In the genomic region with DNA sequence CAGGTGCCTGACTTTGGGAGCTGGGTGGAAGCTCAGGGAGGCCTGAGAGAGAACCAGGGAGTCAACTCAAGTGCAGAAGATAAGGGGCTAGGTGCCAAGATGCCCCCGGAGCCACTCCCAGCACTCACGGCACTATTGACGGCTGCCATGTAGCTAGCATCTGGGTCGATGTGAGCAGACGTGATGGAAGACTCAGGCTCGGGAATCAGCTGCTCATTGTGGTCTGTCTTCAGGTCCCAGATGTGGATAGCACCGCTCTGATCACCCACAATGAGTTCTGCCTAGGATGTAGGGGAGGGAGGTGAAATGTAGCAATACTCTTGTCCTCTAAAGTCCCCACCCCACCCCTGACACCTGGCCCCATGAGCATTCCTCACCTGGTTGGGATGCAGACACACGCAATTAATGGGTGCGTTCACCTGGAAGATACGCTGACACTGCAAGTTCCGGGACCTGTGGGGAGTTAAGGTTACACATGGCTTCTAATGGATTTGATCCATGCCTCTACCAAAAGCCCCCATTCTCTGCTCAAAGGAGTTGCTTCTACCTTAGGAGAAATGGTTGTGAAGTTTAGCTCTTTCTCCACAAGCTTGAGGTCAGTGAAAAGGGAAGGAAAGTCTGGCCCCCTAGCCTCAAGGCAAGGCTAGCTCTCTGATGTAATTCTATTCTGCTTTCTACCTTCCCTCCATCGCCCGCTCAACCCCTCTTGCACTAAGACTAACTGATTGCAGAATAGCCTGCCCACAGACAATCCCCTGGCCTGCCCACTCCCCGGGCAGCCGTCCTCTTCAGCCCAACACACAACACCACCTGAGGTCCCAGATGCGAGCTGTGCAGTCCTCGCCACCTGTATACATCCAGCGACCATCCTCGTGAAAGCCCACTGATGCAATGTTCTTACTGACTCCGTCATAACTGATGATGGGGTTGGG, we compare ENCODE assay signal across 1 mouse cellular context.
TF ChIP-seq lines count a peak whose summit lies in the region.

No protein-coding gene starts in this region.

TF ChIP-seq in MEL, 35 proteins besides CTCF, POLR2A, EP300 and RAD21:
- TF ChIP-seq ELF1 (IDR thresholded peaks at IDR 0.05; ENCODE audit: low read depth, low read length) (no peak), MAFK (IDR thresholded peaks at IDR 0.05; ENCODE audit: borderline replicate concordance, low read depth, low read length) (peak; percentile 53; the same call in 1 of the 2 replicates)
TF ChIP-seq in MEL: peak in this region for 1.
